Mouse (Mus musculus): Measurements from ENCODE around the gene Focad.

DNA sequence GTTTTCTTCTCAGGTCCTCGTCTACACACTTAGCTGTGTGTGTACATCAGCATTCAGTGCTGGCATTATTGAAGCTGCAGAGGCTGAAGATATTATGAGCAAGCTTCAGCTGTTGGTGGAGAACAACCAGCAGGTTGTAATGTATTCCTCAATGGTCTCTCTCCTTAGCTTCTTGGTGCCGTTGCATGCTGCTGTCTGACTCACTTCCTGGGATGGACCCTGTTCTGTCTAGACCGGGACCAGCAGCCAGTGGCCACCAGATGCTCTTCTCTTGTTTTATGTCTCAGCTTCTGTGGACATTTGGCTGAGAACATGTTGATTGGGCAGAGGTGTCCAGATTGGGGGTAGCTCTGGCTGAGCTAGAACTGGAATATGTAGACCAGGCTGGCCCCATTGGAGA is 263.0 kb downstream of the Focad start:
- no peak for TF ChIP-seq CTCF (IDR thresholded peaks at IDR 0.05; ENCODE audit: control insufficient read depth, insufficient read depth, low read length)
- no peak for TF ChIP-seq POLR2A (IDR thresholded peaks at IDR 0.05; ENCODE audit: borderline replicate concordance, control insufficient read depth, low read depth, low read length)
